Mouse (Mus musculus) kidney, embryonic 14.5 days (tissue): ENCODE data around the gene Alb. TPM values are rescaled to one million over a fixed set of nuclear protein-coding genes. Genes with fewer than 3 reads are reported as not detected.

Source experiments
- ATAC-seq: fragments of 200-750 bp; cut with Nextera tagmentation; 2 replicates; pipeline ENCODE4 v1.8.0; 2017; ENCODE audit warnings: moderate number of reproducible peaks, mild to moderate bottlenecking, moderate TSS enrichment, moderate library complexity; ENCODE audit not compliant: low FRiP score, low TSS enrichment
- H3K27ac ChIP-seq: fragments of 300-500 bp; sonication (generic); 2 replicates; pipeline ENCODE4 v1.5.1; 2014; ENCODE audit warnings: low read depth, mild to moderate bottlenecking, low read length, moderate library complexity, mixed read lengths
- H3K27me3 ChIP-seq: fragments of 300-500 bp; sonication (generic); 2 replicates; pipeline ENCODE4 v1.6.1; 2014; ENCODE audit warnings: mild to moderate bottlenecking, low read length; ENCODE audit not compliant: control insufficient read depth, insufficient read depth
- H3K36me3 ChIP-seq: fragments of 300-500 bp; sonication (generic); 2 replicates; pipeline ENCODE4 v1.6.1; 2014; ENCODE audit warnings: low read length, mixed read lengths; ENCODE audit not compliant: control insufficient read depth, insufficient read depth
- H3K4me1 ChIP-seq: fragments of 300-500 bp; sonication (generic); 2 replicates; pipeline ENCODE4 v1.6.1; 2014; ENCODE audit warnings: low read length, mixed read lengths; ENCODE audit not compliant: control insufficient read depth, insufficient read depth
- H3K4me2 ChIP-seq: fragments of 300-500 bp; sonication (generic); replicated peaks from 2 replicates; pipeline ENCODE4 v1.6.1; 2014; ENCODE audit warnings: low read depth, mild to moderate bottlenecking, low read length
- H3K4me3 ChIP-seq: fragments of 300-500 bp; sonication (generic); 2 replicates; pipeline ENCODE4 v1.5.1; 2014; ENCODE audit warnings: mild to moderate bottlenecking, low read length
- H3K9ac ChIP-seq: fragments of 300-500 bp; sonication (generic); 2 replicates; pipeline ENCODE4 v1.6.1; 2014; ENCODE audit warnings: low read depth, mild to moderate bottlenecking, low read length, moderate library complexity
- H3K9me3 ChIP-seq: fragments of 300-500 bp; sonication (generic); 2 replicates; pipeline ENCODE4 v1.6.1; 2016; ENCODE audit warnings: low read length; ENCODE audit not compliant: control insufficient read depth
- WGBS: fragments of 180-500 bp; shearing (Covaris S2); extraction: QIAGEN DNeasy Blood & Tissue Kit; methylation state at CpG from one replicate; pipeline ENCODE4 v1.1.7; 2014; 5-methylcytosine and 5-hydroxymethylcytosine counted together
- polyA plus RNA-seq: library from polyadenylated mRNA; unstranded; fragments of >200 nt; fragmentation: Nextera tagmentation; extraction: Ambion mirVana; gene quantifications from 2 replicates; pipeline ENCODE4 v1.2.1, GENCODE M21; 2014

The Alb gene
- polyA plus RNA-seq, result 1.4 and 1.7 TPM in 2 replicates

DNA sequence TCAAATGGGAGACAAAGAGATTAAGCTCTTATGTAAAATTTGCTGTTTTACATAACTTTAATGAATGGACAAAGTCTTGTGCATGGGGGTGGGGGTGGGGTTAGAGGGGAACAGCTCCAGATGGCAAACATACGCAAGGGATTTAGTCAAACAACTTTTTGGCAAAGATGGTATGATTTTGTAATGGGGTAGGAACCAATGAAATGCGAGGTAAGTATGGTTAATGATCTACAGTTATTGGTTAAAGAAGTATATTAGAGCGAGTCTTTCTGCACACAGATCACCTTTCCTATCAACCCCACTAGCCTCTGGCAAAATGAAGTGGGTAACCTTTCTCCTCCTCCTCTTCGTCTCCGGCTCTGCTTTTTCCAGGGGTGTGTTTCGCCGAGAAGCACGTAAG, at the start of gene Alb:
Gene Alb (plus strand): TSS at position 279 of the 400 bp plus-strand sequence.
- Histone ChIP-seq H3K27ac (no peak within 1 kb of the TSS), H3K4me2 (no peak within 1 kb of the TSS), H3K27me3 (no peaks in the 10 kb centered on the region), H3K9me3 (no peaks in the 10 kb centered on the region), H3K36me3 (no peaks in the 10 kb centered on the region), H3K9ac (no peak within 1 kb of the TSS), H3K4me1 (no peaks in the 10 kb centered on the region), H3K4me3 (no peak within 1 kb of the TSS)
- ATAC-seq, result no peak
- WGBS, result 77% methylated on average over 8 of the region's 8 CpGs

DNA sequence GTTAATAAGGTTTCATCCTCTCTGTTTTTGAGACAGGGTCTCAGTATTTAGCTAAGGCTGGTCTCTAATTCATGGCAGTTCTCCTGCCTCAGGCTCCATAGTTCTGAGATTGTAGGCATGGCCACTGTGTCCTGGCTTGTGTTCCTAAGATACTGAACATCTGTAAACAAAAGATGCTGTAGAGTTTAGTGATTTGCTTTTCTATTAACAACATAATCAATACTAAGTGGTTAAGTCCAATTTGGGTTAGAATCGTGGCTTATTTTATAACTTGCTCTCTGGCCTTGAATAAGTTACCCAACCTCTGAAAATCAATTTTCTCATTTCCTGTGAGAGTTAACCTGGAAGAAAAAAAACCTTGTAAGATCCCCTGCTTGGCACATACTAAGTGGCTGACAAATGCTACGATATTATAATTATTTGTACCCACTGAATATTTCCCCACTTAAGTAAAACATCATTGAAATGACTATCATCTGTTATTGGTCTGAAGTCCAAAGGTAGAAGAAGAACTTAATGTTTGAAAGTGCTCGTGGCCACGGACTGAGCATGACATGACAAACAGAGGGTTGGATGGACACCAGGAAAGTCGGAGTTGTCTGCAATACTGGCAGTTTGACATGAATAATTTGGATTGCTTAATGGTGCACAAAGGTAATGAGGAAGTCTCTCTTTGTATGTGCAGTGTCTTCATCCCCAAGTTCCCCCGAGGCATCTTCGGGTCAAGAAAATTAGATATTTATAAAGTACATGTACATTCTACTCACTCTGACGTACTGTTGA, 46.4 kb upstream of the Alb start:
- no peak overlapping the region for H3K27ac ChIP-seq
- ATAC-seq, result no peak
- H3K4me2 ChIP-seq, result no peak overlapping the region
- no peak overlapping the region for H3K4me3 ChIP-seq
- H3K36me3 ChIP-seq, result no peaks in the 10 kb centered on the region
- 83% methylated on average over 8 of the region's 8 CpGs for WGBS
- H3K9ac ChIP-seq, result no peak overlapping the region
- no peaks in the 10 kb centered on the region for H3K9me3 ChIP-seq
- no peaks in the 10 kb centered on the region for H3K4me1 ChIP-seq
- no peaks in the 10 kb centered on the region for H3K27me3 ChIP-seq

DNA sequence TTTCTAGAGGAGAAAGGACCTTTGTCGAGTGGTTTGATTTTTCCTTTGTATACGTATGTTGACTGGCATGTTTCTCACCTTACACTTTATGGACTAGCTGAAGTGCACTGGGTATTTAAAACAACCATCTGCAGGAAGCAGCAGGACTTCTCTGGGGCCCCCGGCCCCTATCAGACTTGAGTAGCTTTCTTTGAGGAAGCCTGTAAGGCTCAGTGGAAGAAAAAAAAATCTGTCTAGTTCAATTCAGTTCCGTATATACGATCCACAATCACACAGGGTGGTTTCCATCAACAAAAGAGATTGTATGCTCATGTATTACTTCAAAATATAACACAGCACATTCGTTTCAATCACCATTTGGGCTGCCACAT, 45.8 kb upstream of the Alb start:
- H3K27ac ChIP-seq, result no peak overlapping the region
- H3K4me2 ChIP-seq, result no peak overlapping the region
- H3K9ac ChIP-seq, result no peak overlapping the region
- H3K36me3 ChIP-seq, result no peaks in the 10 kb centered on the region
- no peaks in the 10 kb centered on the region for H3K27me3 ChIP-seq
- no peaks in the 10 kb centered on the region for H3K4me1 ChIP-seq
- H3K9me3 ChIP-seq, result no peaks in the 10 kb centered on the region
- H3K4me3 ChIP-seq, result no peak overlapping the region
- WGBS, result 53% methylated on average over 6 of the region's 6 CpGs
- no peak for ATAC-seq

DNA sequence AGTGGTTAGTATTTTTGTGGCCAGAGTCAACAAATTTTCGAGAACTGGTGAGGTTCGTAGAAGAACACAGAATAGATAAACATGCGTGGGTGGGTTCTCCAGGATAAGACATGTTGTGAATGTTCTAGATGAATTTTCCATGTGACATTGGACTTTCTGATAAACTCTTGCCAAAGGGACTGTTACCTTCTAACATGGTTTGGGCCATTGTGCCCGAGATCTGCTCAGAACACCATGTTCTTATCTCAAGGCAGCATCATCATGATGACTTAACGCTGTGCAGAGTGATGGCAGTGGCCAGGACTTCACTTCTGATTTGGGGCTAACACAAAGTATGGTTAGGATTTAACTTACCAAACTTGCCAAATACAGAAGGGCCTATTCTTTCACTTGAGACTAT, 36.1 kb upstream of the Alb start:
- Histone ChIP-seq H3K9me3 (no peaks in the 10 kb centered on the region), H3K36me3 (no peaks in the 10 kb centered on the region), H3K4me3 (no peak overlapping the region), H3K9ac (no peak overlapping the region), H3K4me2 (no peak overlapping the region), H3K4me1 (no peaks in the 10 kb centered on the region), H3K27me3 (no peaks in the 10 kb centered on the region), H3K27ac (no peak overlapping the region)
- WGBS, result 82% methylated on average over 5 of the region's 5 CpGs
- no peak for ATAC-seq

DNA sequence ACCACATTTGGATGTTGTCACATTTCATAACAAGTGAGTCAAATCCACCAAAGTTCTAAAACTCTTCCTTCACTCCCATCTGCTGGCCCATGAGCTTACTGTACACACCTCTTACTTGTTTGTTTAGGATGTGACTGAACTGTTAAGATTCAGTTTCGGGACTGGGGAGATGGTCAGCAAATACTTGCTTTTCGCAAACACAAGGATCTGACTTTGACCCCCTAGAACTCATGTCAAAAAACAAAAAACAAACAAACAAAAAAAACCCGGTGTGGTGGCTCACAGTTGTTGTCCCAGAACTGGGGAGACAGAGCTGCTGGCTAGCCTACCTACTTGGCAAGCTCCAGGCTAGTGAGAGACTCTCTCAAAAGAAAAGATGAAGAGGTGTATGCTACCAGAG, 35.5 kb upstream of the Alb start:
- Histone ChIP-seq H3K4me1 (no peaks in the 10 kb centered on the region), H3K4me3 (no peak overlapping the region), H3K36me3 (no peaks in the 10 kb centered on the region), H3K9ac (no peak overlapping the region), H3K27me3 (no peaks in the 10 kb centered on the region), H3K4me2 (no peak overlapping the region), H3K27ac (no peak overlapping the region), H3K9me3 (no peaks in the 10 kb centered on the region)
- 84% methylated on average over 3 of the region's 3 CpGs for WGBS
- ATAC-seq, result no peak

DNA sequence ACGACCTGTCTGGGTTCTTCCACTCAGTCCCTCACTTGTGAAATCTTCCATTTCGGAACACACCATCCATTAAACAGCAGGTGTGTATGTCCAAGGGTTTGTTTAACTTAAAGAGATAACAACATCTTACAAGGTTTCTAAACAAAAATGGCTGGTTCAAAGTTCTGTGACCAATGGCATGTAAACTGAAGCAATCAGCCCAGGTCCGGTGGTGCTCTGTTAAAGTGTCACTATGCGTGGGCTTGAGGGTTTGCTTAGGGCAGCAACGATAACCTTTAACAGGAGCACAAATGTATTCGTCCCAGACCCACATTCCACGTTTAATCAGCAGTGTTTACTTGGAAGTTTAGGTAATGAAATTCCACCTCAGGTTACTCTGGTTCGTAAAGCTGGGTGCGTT, 29.6 kb upstream of the Alb start:
- H3K27me3 ChIP-seq, result no peaks in the 10 kb centered on the region
- H3K36me3 ChIP-seq, result no peaks in the 10 kb centered on the region
- no peak for ATAC-seq
- no peak overlapping the region for H3K4me3 ChIP-seq
- H3K27ac ChIP-seq, result no peak overlapping the region
- 76% methylated on average over 9 of the region's 9 CpGs for WGBS
- H3K4me1 ChIP-seq, result no peaks in the 10 kb centered on the region
- H3K9ac ChIP-seq, result no peak overlapping the region
- H3K4me2 ChIP-seq, result no peak overlapping the region
- no peaks in the 10 kb centered on the region for H3K9me3 ChIP-seq

DNA sequence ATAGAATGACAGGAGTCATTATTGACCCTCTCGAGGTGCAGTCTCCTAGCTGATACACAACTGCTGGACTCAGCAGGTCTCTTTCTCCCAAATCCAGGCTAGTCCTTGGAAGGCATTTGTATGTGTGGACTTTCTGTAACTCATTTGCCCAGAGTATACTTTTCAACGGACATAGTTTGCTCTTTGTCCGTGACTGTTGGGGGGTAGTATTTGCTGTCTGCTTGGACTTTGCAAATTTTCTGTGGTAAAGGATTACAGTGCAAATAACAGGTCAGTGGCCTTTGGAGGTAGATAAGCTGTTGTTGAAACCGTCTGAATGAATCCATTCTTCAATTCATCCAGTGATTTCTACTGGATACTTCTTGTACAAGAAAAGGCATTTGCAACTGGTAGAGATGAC, 21.5 kb upstream of the Alb start:
- no peak overlapping the region for H3K4me2 ChIP-seq
- H3K27me3 ChIP-seq, result no peaks in the 10 kb centered on the region
- H3K4me1 ChIP-seq, result no peaks in the 10 kb centered on the region
- no peak overlapping the region for H3K4me3 ChIP-seq
- WGBS, result 75% methylated on average over 4 of the region's 4 CpGs
- no peak overlapping the region for H3K27ac ChIP-seq
- no peak overlapping the region for H3K9ac ChIP-seq
- ATAC-seq, result no peak
- H3K36me3 ChIP-seq, result no peaks in the 10 kb centered on the region
- no peaks in the 10 kb centered on the region for H3K9me3 ChIP-seq

DNA sequence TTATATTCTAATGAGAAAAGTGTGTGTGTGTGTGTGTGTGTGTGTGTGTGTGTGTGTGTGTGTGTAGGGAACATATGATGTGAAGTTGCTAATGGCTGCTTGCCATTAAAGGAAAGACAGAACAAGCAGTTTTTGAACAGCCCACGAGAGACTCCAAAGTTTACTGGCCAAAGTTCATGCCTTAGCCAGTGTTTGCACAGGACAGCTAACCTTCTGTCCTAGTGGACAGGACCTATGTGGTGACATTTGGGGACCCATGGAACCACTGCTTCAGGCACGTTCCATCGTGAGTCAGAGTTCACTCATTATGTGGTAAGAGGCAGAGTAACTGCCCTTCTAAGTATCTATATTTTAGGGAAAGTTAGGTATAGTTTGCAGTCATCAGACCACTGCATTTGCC, 13.1 kb upstream of the Alb start:
- ATAC-seq, result no peak
- WGBS, result 84% methylated on average over 3 of the region's 3 CpGs
- no peak overlapping the region for H3K9ac ChIP-seq

DNA sequence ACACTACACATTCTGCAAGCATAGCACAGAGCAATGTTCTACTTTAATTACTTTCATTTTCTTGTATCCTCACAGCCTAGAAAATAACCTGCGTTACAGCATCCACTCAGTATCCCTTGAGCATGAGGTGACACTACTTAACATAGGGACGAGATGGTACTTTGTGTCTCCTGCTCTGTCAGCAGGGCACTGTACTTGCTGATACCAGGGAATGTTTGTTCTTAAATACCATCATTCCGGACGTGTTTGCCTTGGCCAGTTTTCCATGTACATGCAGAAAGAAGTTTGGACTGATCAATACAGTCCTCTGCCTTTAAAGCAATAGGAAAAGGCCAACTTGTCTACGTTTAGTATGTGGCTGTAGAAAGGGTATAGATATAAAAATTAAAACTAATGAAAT, 10.7 kb upstream of the Alb start:
- H3K9me3 ChIP-seq, result no peaks in the 10 kb centered on the region
- no peak for ATAC-seq
- H3K4me1 ChIP-seq, result no peaks in the 10 kb centered on the region
- no peaks in the 10 kb centered on the region for H3K27me3 ChIP-seq
- H3K27ac ChIP-seq, result no peak overlapping the region
- H3K4me3 ChIP-seq, result no peak overlapping the region
- WGBS, result 85% methylated on average over 5 of the region's 5 CpGs
- H3K9ac ChIP-seq, result no peak overlapping the region
- no peak overlapping the region for H3K4me2 ChIP-seq
- no peaks in the 10 kb centered on the region for H3K36me3 ChIP-seq

More for the DNA sequence above, 13.1 kb upstream of the Alb start:
- Histone ChIP-seq H3K4me2 (no peak overlapping the region), H3K9me3 (no peaks in the 10 kb centered on the region), H3K4me3 (no peak overlapping the region), H3K36me3 (no peaks in the 10 kb centered on the region), H3K4me1 (no peaks in the 10 kb centered on the region), H3K27ac (no peak overlapping the region), H3K27me3 (no peaks in the 10 kb centered on the region)
